ENCODE assay signal across 8 mouse cellular contexts in the genomic region with DNA sequence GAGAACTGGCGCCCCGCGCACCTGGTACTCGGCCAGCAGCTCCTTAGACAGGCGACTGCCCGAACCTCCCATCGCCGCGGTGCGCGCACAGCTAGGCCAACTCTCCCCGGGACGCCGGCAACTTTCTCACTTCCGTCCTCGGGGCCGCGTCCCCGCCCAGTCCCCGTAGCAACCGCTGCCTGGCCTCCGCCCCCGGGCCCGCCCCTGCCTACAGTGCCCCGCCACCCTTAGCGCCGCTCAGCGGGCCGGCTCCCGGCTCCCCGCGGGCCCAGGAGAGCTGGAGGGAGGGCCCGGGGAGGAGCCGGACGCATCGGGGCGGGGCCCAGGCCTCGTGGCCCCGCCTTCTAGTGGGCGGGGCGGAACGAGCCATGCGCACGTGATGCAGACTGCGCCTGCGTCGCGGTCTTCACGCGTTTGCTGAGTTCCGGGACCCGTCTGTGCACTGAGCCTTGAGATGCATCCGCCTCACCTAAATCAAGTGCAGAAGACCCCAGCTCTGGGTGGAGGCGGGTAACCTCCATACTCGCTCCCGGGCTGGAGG. TPM values are rescaled to one million over a fixed set of nuclear protein-coding genes. Genes with fewer than 3 reads are reported as not detected.
DNase-seq lines count a peak whose midpoint lies in the region; ATAC-seq and TF ChIP-seq lines count a peak whose summit lies in the region.

Gene Cib1 (minus strand): TSS at position 325 of the 541 bp plus-strand sequence.
Gene Gdpgp1 (plus strand): TSS at position 377 of the 541 bp plus-strand sequence.

- peak; percentile 100 for ATAC-seq in heart, embryonic 12.5 days (ENCODE audit: insufficient number of reproducible peaks, low FRiP score)
- peak; percentile 98 for ATAC-seq in kidney, postnatal 0 days (replicated peaks; ENCODE audit: low FRiP score, low read depth)
- peak; percentile 99 for ATAC-seq in liver, embryonic 12.5 days
- ATAC-seq in stomach, embryonic 15.5 days (ENCODE audit: insufficient read depth, low FRiP score, low read depth) = peak; percentile 100

- peak; percentile 98 for DNase-seq in brain, embryonic 14.5 days (ENCODE audit: low read depth)
- peak; percentile 97 for DNase-seq in kidney, postnatal 0 days (ENCODE audit: low spot score)
- peak; percentile 95 to 97 for DNase-seq in natural killer cell, adult 2 months (ENCODE audit: low spot score in 2 of 2)

- peaks cover 13% of the 10 kb centered on the region for H3K36me3 ChIP-seq in C2C12 (ENCODE audit: control insufficient read depth, insufficient read depth)
- peaks cover 44% of the 10 kb centered on the region for H3K36me3 ChIP-seq in erythroblast, embryonic 14.5 days (ENCODE audit: control insufficient read depth)
- peaks cover 6% of the 10 kb centered on the region for H3K36me3 ChIP-seq in heart, embryonic 12.5 days
- peaks cover 3% of the 10 kb centered on the region; the same call in 1 of the 2 replicates for H3K36me3 ChIP-seq in kidney, postnatal 0 days (ENCODE audit: insufficient read depth, low read length)
- H3K36me3 ChIP-seq in liver, embryonic 12.5 days = peaks cover 30% of the 10 kb centered on the region
- H3K36me3 ChIP-seq in stomach, embryonic 15.5 days = peaks cover 5% of the 10 kb centered on the region; the same call in 1 of the 2 replicates

- H3K79me2 ChIP-seq in C2C12 (ENCODE audit: control insufficient read depth, insufficient read depth) = peaks cover 14% of the 10 kb centered on the region

- H3K27ac ChIP-seq in heart, embryonic 12.5 days (ENCODE audit: poor library complexity, severe bottlenecking) = peak within 1 kb of the TSS; percentile 52
- peak within 1 kb of the TSS; percentile 88 for H3K27ac ChIP-seq in kidney, postnatal 0 days
- H3K27ac ChIP-seq in liver, embryonic 12.5 days = peak within 1 kb of the TSS; percentile 93
- peak within 1 kb of the TSS; percentile 87 for H3K27ac ChIP-seq in stomach, embryonic 15.5 days

- peaks cover 71% of the 10 kb centered on the region for H3K4me1 ChIP-seq in erythroblast, embryonic 14.5 days (ENCODE audit: control insufficient read depth)
- peaks cover 10% of the 10 kb centered on the region for H3K4me1 ChIP-seq in heart, embryonic 12.5 days (replicated peaks)
- peaks cover 16% of the 10 kb centered on the region; the same call in 1 of the 2 replicates for H3K4me1 ChIP-seq in kidney, postnatal 0 days (replicated peaks; ENCODE audit: insufficient read depth, low read length)
- H3K4me1 ChIP-seq in liver, embryonic 12.5 days = peaks cover 59% of the 10 kb centered on the region
- peaks cover 16% of the 10 kb centered on the region for H3K4me1 ChIP-seq in stomach, embryonic 15.5 days

- peaks cover 2% of the 10 kb centered on the region for H3K79me3 ChIP-seq in C2C12 (ENCODE audit: low read depth)

- no peak for TF ChIP-seq CTCF in C2C12 (IDR thresholded peaks at IDR 0.05; ENCODE audit: control insufficient read depth, insufficient read depth, insufficient read length)
- no peak for TF ChIP-seq CTCF in brain, embryonic 14.5 days (IDR thresholded peaks at IDR 0.05; ENCODE audit: borderline replicate concordance, extremely low read depth, insufficient read depth, insufficient read length)
- no peak for TF ChIP-seq CTCF in kidney, postnatal 0 days (IDR thresholded peaks at IDR 0.05; ENCODE audit: low read depth)

- peak within 1 kb of the TSS; percentile 78 for H3ac ChIP-seq in C2C12 (ENCODE audit: control insufficient read depth, insufficient read length, low read depth)

- peak within 1 kb of the TSS; percentile 89 for H3K4me2 ChIP-seq in heart, embryonic 12.5 days
- H3K4me2 ChIP-seq in kidney, postnatal 0 days (ENCODE audit: low read length) = peak within 1 kb of the TSS; percentile 89
- H3K4me2 ChIP-seq in liver, embryonic 12.5 days = peak within 1 kb of the TSS; percentile 95
- peak within 1 kb of the TSS; percentile 74 for H3K4me2 ChIP-seq in stomach, embryonic 15.5 days

- peak; percentile 46; the same call in 1 of the 2 replicates for TF ChIP-seq POLR2A in brain, embryonic 14.5 days (IDR thresholded peaks at IDR 0.05; ENCODE audit: borderline replicate concordance, extremely low read depth, insufficient read depth, insufficient read length, poor library complexity, severe bottlenecking)

- H3K27me3 ChIP-seq in C2C12 (ENCODE audit: control insufficient read depth, insufficient read depth, insufficient read length) = no peaks in the 10 kb centered on the region
- H3K27me3 ChIP-seq in erythroblast, embryonic 14.5 days (ENCODE audit: control insufficient read depth) = no peaks in the 10 kb centered on the region
- H3K27me3 ChIP-seq in heart, embryonic 12.5 days (replicated peaks) = no peaks in the 10 kb centered on the region
- no peaks in the 10 kb centered on the region for H3K27me3 ChIP-seq in kidney, postnatal 0 days (ENCODE audit: insufficient read depth, low read length)
- no peaks in the 10 kb centered on the region for H3K27me3 ChIP-seq in liver, embryonic 12.5 days (replicated peaks)
- no peaks in the 10 kb centered on the region for H3K27me3 ChIP-seq in stomach, embryonic 15.5 days (replicated peaks)

- under 1% methylated on average over 56 of the region's 56 CpGs for WGBS in heart, embryonic 12.5 days
- WGBS in kidney, postnatal 0 days = under 1% methylated on average over 56 of the region's 56 CpGs
- WGBS in liver, embryonic 12.5 days (ENCODE audit: insufficient replicate concordance) = 3% methylated on average over 55 of the region's 56 CpGs
- under 1% methylated on average over 55 of the region's 56 CpGs for WGBS in stomach, embryonic 15.5 days

- peak within 1 kb of the TSS; percentile 48 for H3K4me3 ChIP-seq in C2C12 (ENCODE audit: insufficient read depth, poor library complexity, severe bottlenecking)
- H3K4me3 ChIP-seq in erythroblast, embryonic 14.5 days (replicated peaks) = peak within 1 kb of the TSS; percentile 86
- H3K4me3 ChIP-seq in heart, embryonic 12.5 days = peak within 1 kb of the TSS; percentile 73
- H3K4me3 ChIP-seq in kidney, postnatal 0 days (replicated peaks; ENCODE audit: low read depth, low read length) = peak within 1 kb of the TSS; percentile 71
- H3K4me3 ChIP-seq in liver, embryonic 12.5 days = peak within 1 kb of the TSS; percentile 83
- H3K4me3 ChIP-seq in stomach, embryonic 15.5 days (replicated peaks) = peak within 1 kb of the TSS; percentile 80

- H3K9me3 ChIP-seq in erythroblast, embryonic 14.5 days (ENCODE audit: control insufficient read depth, low read length) = no peaks in the 10 kb centered on the region
- H3K9me3 ChIP-seq in heart, embryonic 12.5 days (replicated peaks) = no peaks in the 10 kb centered on the region
- no peaks in the 10 kb centered on the region for H3K9me3 ChIP-seq in kidney, postnatal 0 days (replicated peaks; ENCODE audit: low read length)
- H3K9me3 ChIP-seq in liver, embryonic 12.5 days (replicated peaks) = no peaks in the 10 kb centered on the region
- H3K9me3 ChIP-seq in stomach, embryonic 15.5 days = no peaks in the 10 kb centered on the region

- peak within 1 kb of the TSS; percentile 79 for H3K9ac ChIP-seq in heart, embryonic 12.5 days
- peak within 1 kb of the TSS; percentile 68 for H3K9ac ChIP-seq in kidney, postnatal 0 days (ENCODE audit: low read depth, low read length)
- peak within 1 kb of the TSS; percentile 88 for H3K9ac ChIP-seq in liver, embryonic 12.5 days
- H3K9ac ChIP-seq in stomach, embryonic 15.5 days = peak within 1 kb of the TSS; percentile 58

TF ChIP-seq in C2C12, 6 proteins besides CTCF, POLR2A, EP300 and RAD21:
- TF ChIP-seq USF1 (IDR thresholded peaks at IDR 0.05; ENCODE audit: low read depth) = peak; percentile 94
- TF ChIP-seq MYOD1 (IDR thresholded peaks at IDR 0.05; ENCODE audit: control insufficient read depth, insufficient read length, low read depth) = no peak
- TF ChIP-seq MAX (IDR thresholded peaks at IDR 0.05) = peak; percentile 79
- TF ChIP-seq CEBPB (IDR thresholded peaks at IDR 0.05; ENCODE audit: low read depth) = no peak
- no peak for TF ChIP-seq MYOG (IDR thresholded peaks at IDR 0.05; ENCODE audit: control insufficient read depth, extremely low read depth, insufficient read length)
- no peak for TF ChIP-seq FOSL1 (IDR thresholded peaks at IDR 0.05; ENCODE audit: insufficient read depth, low read length, poor library complexity, severe bottlenecking)

RNA-seq across cellular contexts. Expression of gene Cib1, which starts in this region (rescaled TPM):
- 131 TPM for polyA plus RNA-seq in C2C12 (2012; fragmentation: generic; extraction: Trizol)
- 25.7 and 31.1 TPM in 2 replicates for polyA plus RNA-seq in brain, embryonic 14.5 days (2012; rRNA removed)
- polyA plus RNA-seq in erythroblast, embryonic 14.5 days (2012) = 9.1 and 10.7 TPM in 2 replicates
- 43.4 and 47.3 TPM in 2 replicates for polyA plus RNA-seq in heart, embryonic 12.5 days (2016; fragmentation: Nextera tagmentation; extraction: Ambion mirVana)
- 165 and 188 TPM in 2 replicates for polyA plus RNA-seq in kidney, postnatal 0 days (2015; fragmentation: Nextera tagmentation; extraction: Ambion mirVana)
- polyA plus RNA-seq in liver, embryonic 12.5 days (2016; fragmentation: Nextera tagmentation; extraction: Ambion mirVana) = 97.5 and 99.2 TPM in 2 replicates
- 157 and 158 TPM in 2 replicates for polyA plus RNA-seq in stomach, embryonic 15.5 days (2015; fragmentation: Nextera tagmentation; extraction: Ambion mirVana)

RNA-seq across cellular contexts. Expression of gene Gdpgp1, which starts in this region (rescaled TPM):
- polyA plus RNA-seq in C2C12 (2012; fragmentation: generic; extraction: Trizol) = 1.2 TPM
- polyA plus RNA-seq in brain, embryonic 14.5 days (2012; rRNA removed) = 2.3 and 3.4 TPM in 2 replicates
- polyA plus RNA-seq in erythroblast, embryonic 14.5 days (2012) = 0.06 and 0.17 TPM in 2 replicates
- polyA plus RNA-seq in heart, embryonic 12.5 days (2016; fragmentation: Nextera tagmentation; extraction: Ambion mirVana) = 3.6 and 3.9 TPM in 2 replicates
- 2.1 and 2.9 TPM in 2 replicates for polyA plus RNA-seq in kidney, postnatal 0 days (2015; fragmentation: Nextera tagmentation; extraction: Ambion mirVana)
- polyA plus RNA-seq in liver, embryonic 12.5 days (2016; fragmentation: Nextera tagmentation; extraction: Ambion mirVana) = 3.9 and 4.4 TPM in 2 replicates
- polyA plus RNA-seq in stomach, embryonic 15.5 days (2015; fragmentation: Nextera tagmentation; extraction: Ambion mirVana) = 5.2 and 5.3 TPM in 2 replicates

Comparison
In these comparisons a context has a peak if more than half of its experiments do, and no peak if none do; other contexts are left out.
1. Peak in every context shown above with its lines: DNase-seq, ATAC-seq, H3K4me3 ChIP-seq and H3K27ac ChIP-seq.